Mouse (Mus musculus): ENCODE measurements around the gene Pygm.
A peak's percentile ranks its signal among the peaks of the same experiment; 100 is the strongest.

The Pygm gene

GRCm38 (mm10) chr19:6384128-6384527 is at the start of gene Pygm:
Gene Pygm, plus strand, starts transcription at chr19:6384399.
- no peak for DNase-seq (ENCODE audit: low read depth, low spot score)

DNA sequence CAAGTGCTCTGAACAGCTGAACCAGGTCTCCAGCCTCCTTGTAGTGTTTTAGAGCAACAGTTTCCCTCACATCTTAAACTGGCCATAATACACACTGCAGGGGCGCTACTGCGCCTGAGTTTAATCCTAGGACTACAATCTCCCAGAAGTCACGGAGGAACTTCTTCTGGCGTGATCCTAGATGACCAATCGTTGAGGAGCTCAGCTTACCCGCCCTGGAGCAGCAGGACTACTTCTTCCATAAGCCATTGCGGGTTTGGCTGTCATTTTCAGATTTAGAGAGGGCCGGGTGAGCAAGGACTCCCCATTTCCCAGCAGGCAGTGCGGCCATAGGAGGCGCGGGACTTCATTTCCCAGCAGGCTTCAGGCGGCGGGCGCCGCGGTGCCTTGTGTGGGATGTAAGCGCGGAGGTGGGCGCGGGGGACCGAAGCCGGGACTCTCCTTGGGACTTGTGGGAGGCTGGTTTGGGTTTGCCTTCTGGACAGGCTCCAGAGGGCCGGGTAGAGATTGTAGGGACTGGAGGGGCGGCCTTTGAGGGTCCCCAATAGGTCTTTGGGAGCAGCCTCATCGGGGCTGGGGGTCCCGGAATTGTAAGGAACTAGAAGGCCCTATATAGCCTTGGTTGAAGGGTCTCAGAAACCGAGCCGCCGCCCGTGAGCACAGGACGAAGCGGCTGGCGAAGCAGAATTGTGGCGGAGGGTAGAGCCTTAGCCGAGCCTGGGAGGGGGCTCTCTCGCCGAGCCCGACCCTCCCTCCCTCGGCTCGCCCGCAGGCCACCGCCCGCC is 49.3 kb upstream of the Pygm start, which contains the start of gene Men1:
Gene Men1, plus strand, starts transcription at position 307 of the 785 bp plus-strand sequence.
- DNase-seq (ENCODE audit: low read depth, low spot score), result peak; percentile 92

DNA sequence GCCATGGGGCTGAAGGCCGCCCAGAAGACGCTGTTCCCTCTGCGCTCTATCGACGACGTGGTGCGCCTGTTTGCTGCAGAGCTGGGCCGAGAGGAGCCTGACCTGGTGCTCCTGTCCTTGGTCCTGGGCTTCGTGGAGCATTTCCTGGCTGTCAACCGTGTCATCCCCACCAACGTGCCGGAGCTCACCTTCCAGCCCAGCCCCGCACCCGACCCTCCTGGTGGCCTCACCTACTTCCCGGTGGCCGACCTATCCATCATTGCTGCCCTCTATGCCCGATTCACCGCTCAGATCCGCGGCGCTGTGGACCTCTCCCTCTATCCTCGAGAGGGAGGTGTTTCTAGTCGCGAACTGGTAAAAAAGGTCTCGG is 48.8 kb upstream of the Pygm start:
- no peak for DNase-seq (ENCODE audit: low read depth, low spot score)

GRCm38 (mm10) chr19:6336920-6337319 is 47.3 kb upstream of the Pygm start:
- DNase-seq (ENCODE audit: low read depth, low spot score), result no peak

DNA sequence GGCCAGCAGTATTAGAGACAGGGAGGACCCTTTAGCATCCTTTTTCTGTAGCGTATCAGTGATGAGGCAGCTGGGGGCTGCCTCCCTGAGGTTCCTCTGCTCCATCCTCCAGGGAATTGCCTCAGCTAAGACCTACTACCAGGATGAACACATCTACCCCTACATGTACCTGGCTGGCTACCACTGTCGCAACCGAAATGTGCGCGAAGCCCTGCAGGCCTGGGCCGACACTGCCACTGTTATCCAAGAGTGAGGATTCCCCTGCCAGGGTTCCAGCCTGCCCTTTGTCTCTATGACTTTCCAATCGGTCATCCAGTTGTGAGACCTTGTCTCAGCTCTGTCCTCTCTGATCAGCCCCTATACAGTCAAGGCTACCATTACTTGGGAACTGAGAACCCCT is 46.0 kb upstream of the Pygm start:
- no peak for DNase-seq (ENCODE audit: low read depth, low spot score)

DNA sequence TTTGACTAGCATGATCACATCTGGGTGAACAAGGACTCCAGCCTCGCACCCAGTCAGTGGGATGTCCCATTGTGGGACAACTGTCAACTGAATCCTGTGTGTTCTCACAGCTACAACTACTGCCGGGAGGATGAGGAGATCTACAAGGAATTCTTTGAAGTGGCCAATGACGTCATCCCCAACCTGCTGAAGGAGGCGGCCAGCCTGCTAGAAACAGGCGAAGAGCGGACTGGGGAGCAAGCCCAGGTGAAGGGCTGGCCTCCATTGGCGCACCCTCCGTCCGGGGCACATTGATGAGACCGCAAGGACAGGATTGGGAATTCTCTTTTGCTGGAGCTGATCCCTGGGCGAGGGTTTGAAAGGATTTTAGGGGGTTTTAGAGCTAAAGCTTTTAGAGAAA is 45.5 kb upstream of the Pygm start:
- no peak for DNase-seq (ENCODE audit: low read depth, low spot score)

DNA sequence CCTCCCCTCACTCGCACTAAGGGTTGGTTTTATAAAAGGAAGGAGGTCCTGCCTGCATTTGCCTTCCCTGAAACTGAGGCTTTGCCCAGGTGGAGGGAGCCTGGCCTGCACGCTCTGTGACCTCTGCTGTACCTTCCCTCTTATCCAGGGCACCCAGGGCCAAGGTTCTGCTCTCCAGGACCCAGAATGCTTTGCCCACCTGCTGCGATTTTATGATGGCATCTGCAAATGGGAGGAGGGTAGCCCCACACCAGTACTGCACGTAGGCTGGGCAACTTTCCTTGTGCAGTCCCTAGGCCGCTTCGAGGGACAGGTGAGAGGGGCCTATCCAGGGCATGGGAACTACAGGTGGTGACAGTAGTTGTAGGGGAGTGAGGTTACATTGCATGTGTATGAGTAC is 45.0 kb upstream of the Pygm start:
- no peak for DNase-seq (ENCODE audit: low read depth, low spot score)

GRCm38 (mm10) chr19:6339890-6340504 is 44.2 kb upstream of the Pygm start:
- DNase-seq (ENCODE audit: low read depth, low spot score), result no peak

DNA sequence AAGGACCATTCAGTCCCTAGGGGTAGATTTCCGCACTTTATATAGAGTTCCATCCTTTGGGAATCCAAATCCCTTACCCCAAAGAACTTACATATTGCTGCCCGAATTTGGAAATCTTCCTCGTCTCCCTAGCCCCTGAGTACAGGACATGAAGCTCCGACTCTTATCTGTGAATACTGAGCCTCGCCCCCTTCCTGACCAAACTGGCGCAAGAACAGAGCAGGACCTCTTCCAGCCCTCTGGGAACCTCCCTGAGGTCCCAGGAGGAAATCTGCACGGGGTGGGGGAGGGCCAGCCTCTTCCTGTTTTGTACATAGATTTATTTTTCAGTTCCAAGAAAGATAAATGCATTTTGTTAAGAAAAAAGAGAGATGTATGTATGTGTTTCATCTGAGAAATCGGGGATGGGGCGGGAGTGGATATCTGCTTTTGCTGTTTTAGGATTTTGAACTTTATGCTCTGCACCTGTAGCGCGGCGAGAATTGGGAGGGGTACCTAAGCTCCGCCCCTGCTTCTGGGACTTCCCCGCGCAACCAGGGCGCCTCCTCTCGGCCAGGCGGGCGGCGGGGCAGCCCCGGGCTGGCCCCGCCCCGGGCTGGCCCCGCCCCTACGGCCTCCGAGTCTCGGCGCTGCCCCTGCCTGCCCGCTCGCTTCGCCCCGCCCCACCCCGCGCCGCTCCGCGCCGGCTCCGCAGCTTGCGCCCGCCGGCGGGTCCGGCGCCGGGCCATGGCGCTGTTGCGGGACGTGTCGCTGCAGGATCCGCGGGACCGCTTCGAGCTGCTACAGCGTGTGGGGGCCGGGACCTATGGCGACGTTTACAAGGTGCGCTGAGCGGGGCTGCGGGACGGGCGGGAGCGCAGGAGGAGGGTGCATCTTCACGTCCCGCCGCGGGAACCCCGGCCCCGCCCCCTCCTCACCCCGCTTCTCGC is 43.4 kb upstream of the Pygm start, which contains the start of gene Map4k2:
Gene Map4k2, plus strand, starts transcription at position 612 of the 929 bp plus-strand sequence.
- peak; percentile 56 for DNase-seq (ENCODE audit: low read depth, low spot score)

DNA sequence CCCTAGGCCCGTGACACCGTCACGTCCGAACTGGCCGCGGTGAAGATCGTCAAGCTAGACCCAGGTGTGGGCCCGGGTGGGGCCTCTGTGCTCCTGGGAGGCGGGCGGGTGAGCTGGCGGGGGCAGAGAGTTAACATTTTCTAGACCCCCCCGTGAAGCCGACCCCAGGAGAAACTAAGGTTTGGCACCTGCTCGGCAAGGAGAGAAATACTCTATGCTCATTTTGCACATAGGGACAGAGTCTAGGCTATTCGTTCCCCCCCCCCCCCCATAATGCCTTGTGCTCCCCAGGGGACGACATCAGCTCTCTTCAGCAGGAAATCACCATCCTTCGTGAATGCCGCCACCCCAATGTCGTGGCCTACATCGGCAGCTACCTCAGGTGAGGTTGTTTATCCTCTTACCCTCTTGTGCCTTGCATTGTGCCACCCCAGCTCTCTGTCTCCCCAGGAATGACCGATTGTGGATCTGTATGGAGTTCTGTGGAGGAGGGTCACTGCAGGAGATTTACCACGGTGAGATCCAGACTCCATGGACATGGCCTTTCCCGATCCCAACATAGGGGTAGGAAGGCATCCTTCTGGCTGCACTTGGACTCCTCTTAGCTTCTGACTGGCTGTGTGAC is 42.6 kb upstream of the Pygm start:
- DNase-seq (ENCODE audit: low read depth, low spot score), result no peak

- no peak for DNase-seq (ENCODE audit: low read depth, low spot score)
Measured at GRCm38 (mm10) chr19:6342276-6342933, 41.8 kb upstream of the Pygm start.

DNA sequence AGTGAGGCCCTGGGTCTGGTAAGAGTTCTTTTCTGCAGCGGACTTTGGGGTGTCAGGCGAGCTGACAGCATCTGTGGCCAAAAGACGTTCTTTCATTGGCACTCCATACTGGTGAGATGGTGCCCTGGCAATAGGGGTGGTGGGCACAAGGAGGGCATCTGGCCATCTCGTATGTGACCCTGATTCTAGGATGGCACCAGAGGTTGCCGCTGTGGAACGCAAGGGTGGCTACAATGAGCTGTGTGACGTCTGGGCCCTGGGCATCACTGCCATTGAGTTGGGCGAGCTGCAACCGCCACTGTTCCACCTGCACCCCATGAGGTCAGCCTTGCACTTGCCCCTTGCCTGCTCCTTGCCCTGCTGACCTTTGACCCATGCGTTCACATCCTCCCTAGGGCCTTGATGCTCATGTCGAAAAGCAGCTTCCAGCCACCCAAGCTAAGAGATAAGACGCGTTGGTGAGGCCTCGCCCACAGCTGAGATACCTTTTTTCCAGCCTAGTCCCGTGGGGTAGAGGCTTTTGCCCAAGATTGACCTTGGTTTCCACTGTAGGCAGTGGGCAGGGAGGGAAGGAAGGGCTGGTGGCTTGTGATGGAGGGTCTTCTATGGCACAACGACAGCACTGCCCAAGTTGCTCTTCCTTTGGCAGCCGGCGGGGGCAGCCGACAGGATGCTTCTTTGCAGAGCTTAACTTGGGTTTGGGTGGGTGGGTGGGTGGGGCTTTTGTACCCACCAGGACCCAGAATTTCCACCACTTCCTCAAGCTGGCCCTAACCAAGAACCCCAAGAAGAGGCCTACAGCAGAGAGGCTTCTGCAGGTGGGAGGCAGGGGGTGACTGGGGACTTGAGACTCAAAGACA is 40.9 kb upstream of the Pygm start:
- DNase-seq (ENCODE audit: low read depth, low spot score), result no peak

- no peak for DNase-seq (ENCODE audit: low read depth, low spot score)
Measured at GRCm38 (mm10) chr19:6343996-6344395, 40.2 kb upstream of the Pygm start.

GRCm38 (mm10) chr19:6346023-6346422 is 38.2 kb upstream of the Pygm start:
- no peak for DNase-seq (ENCODE audit: low read depth, low spot score)

DNA sequence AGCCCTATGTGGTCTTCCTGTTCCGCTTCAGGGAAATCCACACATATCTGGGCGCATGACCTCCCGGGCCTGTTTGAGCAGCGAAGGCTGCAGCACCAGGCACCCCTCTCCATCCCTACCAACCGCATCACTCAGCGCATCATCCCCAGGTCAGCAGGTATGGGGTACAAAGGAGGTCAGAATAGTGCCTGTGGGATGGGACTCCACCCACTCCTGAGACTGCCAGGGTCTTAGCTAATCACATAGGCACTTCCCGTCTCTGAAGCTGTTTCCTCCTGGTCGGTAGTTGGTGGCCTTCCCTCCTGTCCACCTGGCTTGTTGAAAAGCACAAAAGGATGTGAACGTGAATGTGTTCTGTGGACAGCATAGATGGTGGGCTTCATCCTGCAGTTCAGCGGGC is 37.5 kb upstream of the Pygm start:
- no peak for DNase-seq (ENCODE audit: low read depth, low spot score)

GRCm38 (mm10) chr19:6347615-6348014 is 36.6 kb upstream of the Pygm start:
- DNase-seq (ENCODE audit: low read depth, low spot score), result no peak

DNA sequence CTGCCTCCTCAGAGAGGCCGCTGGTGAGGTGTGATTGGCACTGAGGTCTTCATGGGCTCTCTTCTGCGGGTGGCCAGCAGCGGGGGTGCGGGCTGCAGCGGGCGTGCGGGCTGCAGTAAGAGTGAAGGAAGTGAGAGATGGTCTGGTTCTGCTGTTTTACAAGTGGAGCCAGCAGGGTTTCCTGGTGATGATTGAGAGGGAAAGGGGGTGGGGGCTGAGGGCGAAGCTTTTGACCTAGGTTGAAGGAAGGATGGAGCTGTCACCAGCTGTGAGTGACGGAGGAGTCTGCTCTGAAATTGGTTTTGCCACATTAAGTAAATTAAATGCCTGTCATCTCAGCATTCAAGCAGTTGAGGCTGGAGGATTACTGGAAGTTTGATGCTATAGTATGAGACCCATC is 35.5 kb upstream of the Pygm start:
- DNase-seq (ENCODE audit: low read depth, low spot score), result no peak

- no peak for DNase-seq (ENCODE audit: low read depth, low spot score)
Measured at GRCm38 (mm10) chr19:6349215-6349983, 34.8 kb upstream of the Pygm start.

GRCm38 (mm10) chr19:6351431-6352106 is 32.6 kb upstream of the Pygm start:
- no peak for DNase-seq (ENCODE audit: low read depth, low spot score)
